Mouse (Mus musculus) induced T-regulatory cell, adult 2 months (primary cell): ENCODE measurements around the gene Tagln.
A peak's percentile ranks its signal among the peaks of the same experiment; 100 is the strongest.

ENCODE experiments used
- DNase-seq: peaks from one replicate; pipeline ENCODE4 v3.0.0-alpha.2; 2012; ENCODE audit warnings: low read depth

Tagln gene

GRCm38 (mm10) chr9:45946182-45946871 is 10.5 kb upstream of the Tagln start:
- DNase-seq: peak; percentile 66

GRCm38 (mm10) chr9:45945721-45946120 is 9.9 kb upstream of the Tagln start:
- no peak for DNase-seq

GRCm38 (mm10) chr9:45944506-45945400 is 8.9 kb upstream of the Tagln start:
- peak; percentile 95 for DNase-seq

GRCm38 (mm10) chr9:45943628-45944505 is 8.0 kb upstream of the Tagln start:
- DNase-seq: peak; percentile 14

- peak; percentile 12 for DNase-seq
Observed at GRCm38 (mm10) chr9:45942916-45943315, 7.1 kb upstream of the Tagln start.

GRCm38 (mm10) chr9:45942464-45942863 is 6.6 kb upstream of the Tagln start:
- no peak for DNase-seq

- peak; percentile 37 for DNase-seq
Observed at GRCm38 (mm10) chr9:45941329-45941888, 5.6 kb upstream of the Tagln start.

GRCm38 (mm10) chr9:45939794-45940193 is 3.9 kb upstream of the Tagln start:
- no peak for DNase-seq

- DNase-seq: no peak
Observed at GRCm38 (mm10) chr9:45938952-45939637, 3.2 kb upstream of the Tagln start.

- no peak for DNase-seq
Observed at GRCm38 (mm10) chr9:45938088-45938487, 2.2 kb upstream of the Tagln start.

GRCm38 (mm10) chr9:45936883-45937282 is 1.0 kb upstream of the Tagln start:
- peak; percentile 77 for DNase-seq

GRCm38 (mm10) chr9:45932571-45933415 is 3.1 kb downstream of the Tagln start:
- DNase-seq: no peak

- no peak for DNase-seq
Observed at GRCm38 (mm10) chr9:45931958-45932357, 3.9 kb downstream of the Tagln start.

- DNase-seq: no peak
Observed at GRCm38 (mm10) chr9:45929285-45929684, 6.6 kb downstream of the Tagln start.

GRCm38 (mm10) chr9:45919895-45920294 is 16.0 kb downstream of the Tagln start:
- no peak for DNase-seq

GRCm38 (mm10) chr9:45917041-45917934 is 18.6 kb downstream of the Tagln start:
- DNase-seq: no peak

GRCm38 (mm10) chr9:45915659-45916058 is 20.2 kb downstream of the Tagln start:
- no peak for DNase-seq

- peak; percentile 64 for DNase-seq
Observed at GRCm38 (mm10) chr9:45911673-45912072, 24.2 kb downstream of the Tagln start.

GRCm38 (mm10) chr9:45910995-45911394 is 24.9 kb downstream of the Tagln start:
- no peak for DNase-seq
